Mouse (Mus musculus): ENCODE measurements at regions not wholly inside any gene's neighbourhood (a gene's known extent, or its start where the extent isn't known, plus 50 kb on each side); places are given as distances from the start of the nearest gene placed in this dataset.
"Not testable (repeated sequence)": the region's sequence is repeated elsewhere in the genome, so short reads cannot be mapped to it uniquely, and the experiment has no call there.

DNA sequence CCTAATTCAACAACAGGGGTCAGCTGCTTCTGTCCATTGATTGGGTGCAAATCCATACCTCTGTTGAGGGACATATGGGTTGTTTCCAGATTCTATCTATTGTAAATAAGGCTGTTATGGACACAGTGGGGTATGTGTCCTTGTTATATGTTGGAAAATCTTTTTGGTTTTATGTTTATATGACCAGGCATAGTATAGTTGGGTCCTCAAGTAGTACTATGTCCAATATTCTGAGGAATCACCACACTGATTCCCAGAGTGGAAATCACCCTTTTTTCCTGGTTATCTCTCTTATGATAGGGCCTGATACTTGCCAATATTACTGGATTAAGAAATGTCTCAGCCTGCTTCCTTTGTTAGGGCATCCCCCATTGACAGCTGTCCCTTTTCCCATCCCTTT, 1471.0 kb downstream of the Kcnt2 start:
- DNase-seq (ENCODE audit: low read depth, low spot score), result no peak

- DNase-seq (ENCODE audit: low read depth, low spot score), result no peak
These were observed 1471.6 kb downstream of the Kcnt2 start for GRCm38 (mm10) chr1:141717510-141717909.

DNA sequence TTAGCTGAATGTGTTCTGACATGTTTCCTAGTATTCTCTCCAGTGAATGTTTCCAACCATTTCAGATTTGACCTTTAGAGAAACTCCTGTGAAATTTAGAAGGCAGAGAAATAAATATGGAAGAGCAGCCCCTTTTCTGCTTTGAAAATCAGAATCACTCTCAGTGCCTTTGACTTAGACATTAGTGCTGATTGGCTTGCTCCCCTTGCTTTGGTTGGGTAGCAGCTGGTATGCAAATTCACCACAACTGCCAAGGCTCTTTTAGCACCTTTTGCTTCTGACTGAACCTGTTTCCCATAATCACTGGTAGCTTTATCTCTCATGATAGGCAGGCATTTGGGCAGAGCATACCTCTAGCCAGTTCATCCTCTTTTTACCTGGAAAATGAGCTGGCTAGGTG, 1495.3 kb downstream of the Kcnt2 start:
- no peak for DNase-seq (ENCODE audit: low read depth, low spot score)

GRCm38 (mm10) chr1:141776059-141776458, 1530.1 kb downstream of the Kcnt2 start:
- DNase-seq (ENCODE audit: low read depth, low spot score), result no peak

DNA sequence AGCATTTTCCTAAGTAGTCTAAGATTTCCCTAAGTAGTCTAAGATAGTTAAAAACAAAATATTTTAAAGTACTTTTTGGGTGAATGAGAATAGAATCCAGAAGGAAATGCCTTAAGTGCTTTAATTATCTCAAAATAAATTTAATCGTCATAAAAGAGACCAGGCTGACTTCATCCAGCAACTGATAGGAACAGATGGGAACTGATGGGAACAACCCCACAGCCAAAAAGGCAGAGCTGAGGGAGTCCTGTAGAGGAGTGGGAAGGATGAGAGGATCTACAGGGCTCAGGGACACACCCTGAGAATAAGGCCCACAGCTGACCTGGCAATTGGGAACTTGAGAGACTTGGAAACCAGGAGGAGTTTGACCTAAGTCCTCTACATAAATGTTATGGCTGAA, 1537.4 kb downstream of the Kcnt2 start:
- DNase-seq (ENCODE audit: low read depth, low spot score), result no peak

DNA sequence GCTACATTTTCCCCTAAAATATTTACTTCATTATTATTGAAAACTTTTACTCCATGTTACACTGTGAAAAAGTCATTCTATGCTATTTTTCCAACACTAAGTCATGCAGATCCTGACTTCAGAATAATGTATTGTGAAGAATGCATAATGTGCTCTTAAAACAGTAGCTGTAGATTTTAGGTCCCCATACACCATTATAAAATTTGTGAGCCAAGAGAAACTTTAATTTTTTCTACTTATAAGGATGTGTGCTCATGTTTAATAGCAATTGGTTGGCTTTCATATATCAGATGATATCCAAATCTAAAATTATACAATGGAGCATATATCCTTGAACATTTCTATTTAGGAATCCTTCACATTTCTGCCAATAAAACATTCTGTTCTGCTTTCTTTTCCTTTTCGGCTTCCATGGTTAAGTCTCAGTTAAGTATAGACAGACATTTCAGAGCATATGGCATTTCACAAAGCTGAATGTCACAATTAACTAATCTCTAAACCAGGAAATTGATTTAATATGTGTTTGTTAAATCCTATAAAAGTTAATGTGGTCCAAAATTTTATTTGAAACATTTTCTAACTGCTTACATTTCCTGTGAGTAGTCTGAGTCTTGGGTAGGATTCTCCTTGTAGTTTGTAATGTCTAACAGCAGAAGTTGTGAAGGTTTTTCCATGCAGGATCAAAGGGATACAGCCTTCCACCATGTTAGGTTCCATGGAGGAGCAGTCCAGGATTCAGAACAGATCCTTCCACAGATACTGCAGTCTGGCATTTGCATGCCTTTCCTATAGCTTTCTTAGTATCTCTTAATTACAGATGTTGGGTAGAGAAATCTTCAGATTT, 1567.6 kb downstream of the Kcnt2 start:
- DNase-seq (ENCODE audit: low read depth, low spot score), result no peak

- no peak for DNase-seq (ENCODE audit: low read depth, low spot score)
These were observed 1585.5 kb downstream of the Kcnt2 start for GRCm38 (mm10) chr1:141831444-141831843.

- DNase-seq (ENCODE audit: low read depth, low spot score), result no peak
These were observed 1596.6 kb downstream of the Kcnt2 start for GRCm38 (mm10) chr1:141842547-141842946.

DNA sequence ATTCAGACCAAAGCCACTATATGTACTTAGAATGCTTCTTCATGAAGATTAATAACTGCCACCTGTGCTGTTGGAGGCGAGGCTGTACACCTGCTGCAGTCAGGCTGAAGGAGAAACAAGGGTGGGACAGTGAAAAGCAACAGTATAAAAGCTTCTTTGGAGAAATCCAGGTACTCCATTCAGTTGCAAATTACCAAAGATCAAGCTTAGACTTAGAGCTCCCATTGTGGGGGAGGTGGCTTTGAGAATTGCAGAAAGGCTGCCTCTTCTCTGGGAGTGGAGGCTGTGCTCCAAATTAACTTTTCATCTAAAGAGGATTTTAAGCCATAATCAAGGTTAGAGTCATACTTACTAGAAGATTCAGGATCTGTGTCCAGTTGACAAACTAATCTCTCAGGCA, 1607.9 kb downstream of the Kcnt2 start:
- not testable (repeated sequence) for DNase-seq (ENCODE audit: low read depth, low spot score)

DNA sequence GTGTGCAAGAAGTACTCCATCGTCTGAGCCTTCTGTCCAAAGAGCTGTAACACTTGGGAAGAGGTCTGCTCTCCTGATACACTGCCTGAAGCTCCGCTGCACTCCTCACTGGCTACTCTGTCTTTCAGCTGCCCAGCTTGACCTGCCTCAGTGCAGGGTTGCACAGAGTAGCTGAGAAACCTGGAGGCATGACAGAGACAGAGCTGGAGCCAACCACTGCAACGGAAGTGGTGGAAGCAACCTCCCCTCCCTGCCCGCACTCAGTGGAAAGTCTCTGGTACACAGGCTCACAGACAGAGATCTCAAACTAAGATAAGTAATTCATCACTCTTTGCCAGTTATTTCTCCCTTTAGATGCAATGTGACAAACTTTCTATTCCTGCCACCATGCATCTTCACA, 1638.4 kb downstream of the Kcnt2 start:
- no peak for DNase-seq (ENCODE audit: low read depth, low spot score)

- DNase-seq (ENCODE audit: low read depth, low spot score), result no peak
These were observed 1652.0 kb downstream of the Kcnt2 start for GRCm38 (mm10) chr1:141897924-141898455.

- no peak for DNase-seq (ENCODE audit: low read depth, low spot score)
These were observed 1665.9 kb downstream of the Kcnt2 start for GRCm38 (mm10) chr1:141911714-141912398.

- DNase-seq (ENCODE audit: low read depth, low spot score), result no peak
These were observed 1680.2 kb downstream of the Kcnt2 start for GRCm38 (mm10) chr1:141926194-141926593.

DNA sequence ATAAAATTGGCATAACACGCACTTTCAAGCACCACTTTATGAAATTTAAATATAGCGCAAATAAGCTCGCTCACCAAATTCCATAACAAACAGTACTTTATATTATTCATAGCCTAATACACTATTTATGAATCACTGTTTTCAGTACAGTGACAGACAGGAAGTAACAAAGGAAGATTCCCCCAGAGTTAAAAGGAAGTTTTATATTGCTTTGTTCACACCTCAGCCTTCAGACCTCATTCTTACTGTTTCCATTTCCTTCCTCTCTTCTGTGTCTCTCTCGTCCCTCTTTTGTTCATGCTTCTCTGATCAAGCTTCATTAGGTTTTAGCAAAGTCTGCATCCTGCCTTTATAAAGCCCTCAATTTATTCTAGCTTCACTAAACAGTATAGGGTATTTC, 1680.8 kb downstream of the Kcnt2 start:
- no peak for DNase-seq (ENCODE audit: low read depth, low spot score)

- no peak for DNase-seq (ENCODE audit: low read depth, low spot score)
These were observed 1692.4 kb upstream of the B3galt2 start for GRCm38 (mm10) chr1:141948055-141948454.

DNA sequence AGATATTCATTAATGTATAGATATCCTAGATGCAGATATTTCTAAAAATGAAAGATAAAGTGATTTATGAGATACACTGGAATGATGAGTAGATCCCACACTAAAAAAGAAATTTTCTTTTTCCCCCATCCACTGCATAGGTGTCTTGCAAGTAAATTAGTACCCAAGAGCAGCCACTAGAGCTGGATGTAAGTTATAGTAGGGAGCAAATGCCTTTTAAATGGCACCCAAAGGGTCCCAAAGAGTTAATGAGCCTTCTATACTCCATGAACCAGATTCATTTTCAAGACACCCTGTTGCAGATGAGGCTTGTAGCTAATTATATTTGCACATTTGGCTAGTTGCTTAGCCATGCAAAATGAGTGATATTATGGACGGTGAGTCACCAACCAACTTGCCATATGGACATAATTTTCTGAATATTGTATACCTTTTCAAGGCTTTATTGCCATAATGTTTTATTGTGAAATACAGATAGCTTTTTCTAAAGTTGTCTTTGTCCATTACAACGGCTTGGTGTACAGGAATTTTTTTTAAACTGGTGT, 1686.1 kb upstream of the B3galt2 start:
- no peak for DNase-seq (ENCODE audit: low read depth, low spot score)

DNA sequence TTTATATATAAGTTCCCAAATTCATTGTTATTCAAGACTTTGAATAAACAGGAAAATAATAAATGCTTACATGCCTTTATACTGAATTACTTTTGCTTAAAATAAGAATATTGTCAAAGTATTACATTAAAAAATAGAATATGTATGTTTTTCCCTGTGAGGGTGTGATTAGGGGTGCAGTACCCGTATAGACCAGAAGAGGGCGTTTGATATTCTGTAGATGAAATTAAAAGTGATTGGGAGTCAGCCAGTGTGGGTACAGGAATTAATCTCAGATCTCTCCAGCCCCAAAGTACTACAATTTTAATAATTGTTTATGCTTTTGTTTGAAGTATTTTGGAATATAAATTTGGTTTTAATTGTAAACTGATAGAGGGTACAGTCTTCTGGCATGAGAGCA, 1678.7 kb upstream of the B3galt2 start:
- peak; percentile 3 for DNase-seq (ENCODE audit: low read depth, low spot score)

- no peak for DNase-seq (ENCODE audit: low read depth, low spot score)
These were observed 1672.3 kb upstream of the B3galt2 start for GRCm38 (mm10) chr1:141968133-141968532.

- no peak for DNase-seq (ENCODE audit: low read depth, low spot score)
These were observed 1666.1 kb upstream of the B3galt2 start for GRCm38 (mm10) chr1:141974329-141974728.

- no peak for DNase-seq (ENCODE audit: low read depth, low spot score)
These were observed 1640.7 kb upstream of the B3galt2 start for GRCm38 (mm10) chr1:141999769-142000168.

DNA sequence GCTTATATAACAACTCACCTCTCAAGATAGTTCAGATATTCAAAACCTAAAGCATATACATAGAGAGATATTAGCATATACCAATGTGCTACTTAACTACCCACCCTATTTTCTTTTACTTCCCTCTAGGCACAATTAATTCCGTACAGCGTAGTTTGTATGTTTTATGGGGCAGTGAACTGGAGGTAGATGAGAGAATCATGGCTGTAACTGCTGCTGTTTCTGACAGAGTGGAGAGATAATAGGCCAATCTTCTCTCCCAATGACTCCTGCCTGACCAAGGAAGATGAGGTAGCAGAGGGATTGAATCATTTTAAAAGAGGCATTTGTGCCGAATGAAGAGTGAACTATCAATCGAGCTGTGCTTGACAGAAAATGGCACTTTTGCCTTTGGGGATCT, 1640.1 kb upstream of the B3galt2 start:
- no peak for DNase-seq (ENCODE audit: low read depth, low spot score)

- DNase-seq (ENCODE audit: low read depth, low spot score), result no peak
These were observed 1634.1 kb upstream of the B3galt2 start for GRCm38 (mm10) chr1:142006316-142006715.

DNA sequence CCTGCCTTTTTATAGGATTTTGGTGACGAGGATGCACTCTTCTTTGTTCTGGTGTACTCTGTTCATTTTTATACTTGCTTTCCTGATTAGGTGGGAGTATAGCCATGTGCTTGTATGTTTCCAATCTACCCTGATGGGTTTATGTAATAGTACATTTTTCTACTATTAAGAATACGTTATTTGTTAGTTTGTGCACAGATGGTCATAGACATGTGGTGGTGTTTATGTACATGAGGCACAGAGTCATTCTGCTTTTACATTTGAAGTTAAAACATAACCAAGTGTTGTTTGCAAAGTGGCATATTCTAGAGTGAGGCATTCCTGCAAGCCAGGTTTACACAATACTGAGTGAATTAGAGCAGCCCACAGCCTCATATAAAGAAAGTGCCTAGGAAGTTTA, 1597.7 kb upstream of the B3galt2 start:
- DNase-seq (ENCODE audit: low read depth, low spot score), result no peak
